Mouse (Mus musculus) embryonic facial prominence, embryonic 10.5 days (tissue): Measurements from ENCODE around the gene Mier2. TPM values are rescaled to one million over a fixed set of nuclear protein-coding genes. Genes with fewer than 3 reads are reported as not detected.

ENCODE experiments used
- DNase-seq: peaks from one replicate; pipeline ENCODE4 v3.0.0-alpha.2; 2017; ENCODE audit warnings: low spot score
- H3K27ac ChIP-seq: fragments of 300-500 bp; sonication (generic); replicated peaks from 2 replicates; pipeline ENCODE4 v1.5.1; 2016; ENCODE audit warnings: mild to moderate bottlenecking
- H3K27me3 ChIP-seq: fragments of 300-500 bp; sonication (generic); replicated peaks from 2 replicates; pipeline ENCODE4 v1.6.1; 2016; ENCODE audit warnings: low read depth, mild to moderate bottlenecking; ENCODE audit not compliant: poor library complexity, severe bottlenecking
- H3K36me3 ChIP-seq: fragments of 300-500 bp; sonication (generic); replicated peaks from 2 replicates; pipeline ENCODE4 v1.6.1; 2016; ENCODE audit warnings: mild to moderate bottlenecking, moderate library complexity
- H3K4me1 ChIP-seq: fragments of 300-500 bp; sonication (generic); 2 replicates; pipeline ENCODE4 v1.6.1; 2016
- H3K4me3 ChIP-seq: fragments of 300-500 bp; sonication (generic); 2 replicates; pipeline ENCODE4 v1.5.1; 2016; ENCODE audit warnings: mild to moderate bottlenecking, moderate library complexity
- H3K9me3 ChIP-seq: fragments of 300-500 bp; sonication (generic); 2 replicates; pipeline ENCODE4 v1.6.1; 2016; ENCODE audit warnings: mild to moderate bottlenecking
- WGBS: fragments of 180-500 bp; shearing (Covaris S2); methylation state at CpG from one replicate; pipeline ENCODE4 v1.1.7; 2016; 5-methylcytosine and 5-hydroxymethylcytosine counted together
- microRNA-seq: library from miRNA; unstranded; fragments of <30 nt; microRNA quantifications from one replicate; pipeline ENCODE4, GENCODE M21; 2017
- polyA plus RNA-seq: library from polyadenylated mRNA; unstranded; fragments of >200 nt; fragmentation: Nextera tagmentation; extraction: Ambion mirVana; gene quantifications from 2 replicates; pipeline ENCODE4 v1.2.1, GENCODE M21; 2016

The Mier2 gene
- polyA plus RNA-seq, 1 experiment from 2014 or later = 77.3 TPM

DNA sequence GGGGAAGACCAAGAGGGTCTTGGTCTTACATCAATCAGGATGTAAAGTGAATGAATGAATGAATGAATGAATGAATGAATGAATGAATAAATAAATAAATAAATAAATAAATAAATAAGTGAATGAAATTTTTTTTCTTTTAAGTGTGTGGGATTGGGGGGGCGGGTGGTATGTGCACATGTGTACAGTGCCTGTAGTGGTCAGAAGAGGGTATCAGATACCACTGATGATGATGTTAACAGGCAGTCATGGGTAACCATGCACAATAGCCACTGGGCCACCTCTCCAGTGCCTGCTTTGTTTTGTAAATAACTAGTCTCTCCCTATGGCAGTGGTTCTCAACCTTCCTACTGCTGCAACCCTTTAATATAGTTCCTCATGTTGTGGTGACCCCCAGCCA lies 30.6 kb downstream of the Mier2 start:
- H3K9me3 ChIP-seq = no peaks in the 10 kb centered on the region
- no peak overlapping the region for H3K27ac ChIP-seq
- H3K4me1 ChIP-seq = no peaks in the 10 kb centered on the region
- H3K36me3 ChIP-seq = peaks cover 47% of the 10 kb centered on the region
- DNase-seq = no peak
- H3K27me3 ChIP-seq = no peaks in the 10 kb centered on the region
- 81% methylated on average over 1 of the region's 1 CpGs for WGBS
- no peak overlapping the region for H3K4me3 ChIP-seq

DNA sequence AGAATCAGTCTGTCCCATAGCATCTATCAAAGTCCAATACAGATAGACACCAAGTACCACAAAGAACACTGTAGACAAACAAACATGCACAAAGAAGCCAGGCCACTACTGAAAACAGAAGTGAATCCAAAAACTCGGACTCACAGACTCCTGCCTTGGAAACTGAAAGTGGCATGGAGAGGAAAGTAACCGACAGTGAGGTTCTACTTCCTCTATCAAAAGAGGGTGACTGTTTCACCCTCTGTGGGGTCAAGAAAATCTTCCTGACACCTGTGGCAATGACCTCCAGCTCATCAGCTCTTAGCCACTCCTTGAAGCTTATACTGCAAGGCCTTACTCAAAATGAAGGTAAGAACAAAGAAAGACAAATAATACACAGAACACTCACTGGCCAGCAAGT lies 48.3 kb downstream of the Mier2 start:
- no peaks in the 10 kb centered on the region for H3K36me3 ChIP-seq
- DNase-seq = no peak
- H3K4me3 ChIP-seq = no peak overlapping the region
- no peaks in the 10 kb centered on the region for H3K4me1 ChIP-seq
- no peaks in the 10 kb centered on the region for H3K27me3 ChIP-seq
- WGBS = 76% methylated on average over 2 of the region's 2 CpGs
- H3K9me3 ChIP-seq = no peaks in the 10 kb centered on the region
- H3K27ac ChIP-seq = no peak overlapping the region

DNA sequence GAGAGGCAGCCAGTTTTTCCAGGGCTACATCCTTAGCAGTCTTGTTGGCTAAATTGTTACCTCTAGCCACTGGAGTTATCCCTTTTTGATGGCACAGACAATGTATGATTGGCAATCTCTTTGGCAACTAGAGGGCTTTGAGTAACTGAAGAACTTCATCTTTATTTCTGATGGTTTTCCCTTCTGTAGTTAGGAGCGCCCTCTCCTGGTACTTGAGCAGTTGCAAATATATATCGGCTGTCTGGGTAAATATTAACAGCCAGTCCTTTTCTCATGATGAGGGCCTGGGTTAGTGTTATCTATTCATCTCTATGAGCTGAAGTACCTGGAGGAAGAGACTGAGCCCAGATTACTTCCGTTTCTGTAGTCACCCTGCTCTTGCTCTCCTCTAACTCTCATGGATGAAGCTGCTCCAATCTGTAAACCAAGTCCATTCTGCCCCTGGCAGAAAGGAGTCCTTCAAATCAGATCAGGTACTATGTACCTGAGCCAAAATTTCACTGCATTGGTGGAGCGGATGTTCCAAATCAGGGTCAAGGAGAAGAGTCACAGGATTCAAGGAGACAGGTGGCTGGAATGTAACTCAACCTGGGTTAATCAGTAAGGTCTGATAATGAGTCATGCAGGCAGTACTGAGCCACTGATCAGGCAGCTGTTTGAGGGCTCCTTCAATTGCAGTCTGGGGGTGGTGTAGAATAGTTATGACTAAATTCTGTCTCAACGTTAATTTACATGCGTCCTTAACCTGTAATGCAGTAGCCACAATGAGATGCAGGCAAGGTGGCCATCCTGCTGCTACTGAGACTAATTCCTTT lies 52.0 kb downstream of the Mier2 start:
- no peak overlapping the region for H3K4me3 ChIP-seq
- no peaks in the 10 kb centered on the region for H3K4me1 ChIP-seq
- no peak overlapping the region for H3K27ac ChIP-seq
- no peaks in the 10 kb centered on the region for H3K9me3 ChIP-seq
- WGBS = 70% methylated on average over 6 of the region's 6 CpGs
- H3K27me3 ChIP-seq = no peaks in the 10 kb centered on the region
- H3K36me3 ChIP-seq = no peaks in the 10 kb centered on the region
- no peak for DNase-seq

- Histone ChIP-seq H3K27ac (no peak overlapping the region), H3K9me3 (no peaks in the 10 kb centered on the region), H3K4me1 (no peaks in the 10 kb centered on the region), H3K4me3 (no peak overlapping the region), H3K27me3 (no peaks in the 10 kb centered on the region), H3K36me3 (no peaks in the 10 kb centered on the region)
- no peak for DNase-seq
- 60% methylated on average over 2 of the region's 2 CpGs for WGBS
Observed at GRCm38 (mm10) chr10:79496701-79497288, 58.2 kb downstream of the Mier2 start.

DNA sequence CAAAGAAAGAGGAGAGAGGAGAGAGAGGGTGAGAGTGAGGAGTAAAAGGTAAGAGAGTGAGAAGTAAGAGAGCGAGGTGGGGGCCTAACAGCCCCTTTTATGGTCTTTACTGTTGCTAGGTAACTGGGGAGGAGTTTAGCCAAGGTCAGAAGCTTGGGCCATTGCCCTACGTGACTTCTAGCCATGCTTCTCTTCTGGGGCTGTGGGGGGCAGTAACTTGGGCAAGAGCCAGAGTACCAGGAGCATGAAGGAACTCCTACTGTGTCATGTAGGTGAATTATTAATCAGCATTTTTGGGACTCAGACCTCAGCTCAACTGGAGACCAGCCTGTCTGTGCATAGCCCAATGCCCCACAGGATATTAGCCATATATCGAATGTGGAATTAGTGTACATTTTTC lies 59.1 kb downstream of the Mier2 start:
- Histone ChIP-seq H3K36me3 (no peaks in the 10 kb centered on the region), H3K27me3 (no peaks in the 10 kb centered on the region), H3K27ac (no peak overlapping the region), H3K9me3 (no peaks in the 10 kb centered on the region), H3K4me1 (no peaks in the 10 kb centered on the region), H3K4me3 (no peak overlapping the region)
- DNase-seq = no peak
- 68% methylated on average over 3 of the region's 3 CpGs for WGBS

Small RNA genes lying within 50 kb of the gene (microRNA-seq; reads per million reads assigned to microRNA genes)
- gene Mir6909 = not detected

Other genes with a start within 250 kb of the Mier2 start
- gene Vmn2r82, start 198.7 kb downstream of the Mier2 start, polyA plus RNA-seq = not detected in 2 replicates
- gene Vmn2r83, start 86.5 kb downstream of the Mier2 start, polyA plus RNA-seq = not detected in 2 replicates
- 28.4 and 29.2 TPM in 2 replicates for gene Plpp2, start 21.4 kb downstream of the Mier2 start, polyA plus RNA-seq
- gene Theg, start 32.1 kb upstream of the Mier2 start, polyA plus RNA-seq = not detected in 2 replicates
- gene C2cd4c, start 58.8 kb upstream of the Mier2 start, polyA plus RNA-seq = 0.03 TPM in 1 of 2 replicates, not detected in the other
- 20.0 and 21.5 TPM in 2 replicates for gene Shc2, start 82.7 kb upstream of the Mier2 start, polyA plus RNA-seq
- not detected in 2 replicates for gene Odf3l2, start 90.5 kb upstream of the Mier2 start, polyA plus RNA-seq
- gene Madcam1, start 109.4 kb upstream of the Mier2 start, polyA plus RNA-seq = 2.5 and 3.2 TPM in 2 replicates
- 62.6 and 63.5 TPM in 2 replicates for gene Tpgs1, start 114.2 kb upstream of the Mier2 start, polyA plus RNA-seq
- gene Cdc34, start 127.0 kb upstream of the Mier2 start, polyA plus RNA-seq = 240 and 250 TPM in 2 replicates
- gene Gzmm, start 133.8 kb upstream of the Mier2 start, polyA plus RNA-seq = 0.88 and 1.5 TPM in 2 replicates
- gene Bsg, start 149.3 kb upstream of the Mier2 start, polyA plus RNA-seq = 591 and 608 TPM in 2 replicates
- 0.04 TPM in 1 of 2 replicates, not detected in the other for gene Hcn2, start 161.4 kb upstream of the Mier2 start, polyA plus RNA-seq
- gene Polrmt, start 191.4 kb upstream of the Mier2 start, polyA plus RNA-seq = 52.8 and 54.3 TPM in 2 replicates
- 0.46 TPM in 1 of 2 replicates, not detected in the other for gene Fgf22, start 199.9 kb upstream of the Mier2 start, polyA plus RNA-seq
- 125 and 126 TPM in 2 replicates for gene Rnf126, start 211.8 kb upstream of the Mier2 start, polyA plus RNA-seq
- gene Fstl3, start 222.1 kb upstream of the Mier2 start, polyA plus RNA-seq = 1.9 and 2.2 TPM in 2 replicates
- gene Prss57, start 235.8 kb upstream of the Mier2 start, polyA plus RNA-seq = 0.05 TPM in 1 of 2 replicates, not detected in the other
- gene Palm, start 238.4 kb upstream of the Mier2 start, polyA plus RNA-seq = 127 and 129 TPM in 2 replicates